Mouse (Mus musculus) stomach, postnatal 0 days (tissue): ENCODE measurements around the gene Bclaf1.

Source experiments
- CTCF ChIP-seq: IDR thresholded peaks from 2 replicates; pipeline ENCODE4 v1.5.1; 2016; ENCODE audit warnings: antibody characterized with exemption, low read depth, mild to moderate bottlenecking, moderate library complexity
- EP300 ChIP-seq: optimal IDR thresholded peaks from 2 replicates; pipeline ENCODE3; 2016; ENCODE audit warnings: antibody characterized with exemption

- TF ChIP-seq CTCF = peak; percentile 94
- no peak for TF ChIP-seq EP300
These were observed 21.8 kb upstream of the Bclaf1 start for GRCm38 (mm10) chr10:20290467-20290883.
